Mouse (Mus musculus): ENCODE measurements around the gene Ffar4. TPM values are rescaled to one million over a fixed set of nuclear protein-coding genes. Genes with fewer than 3 reads are reported as not detected.

Ffar4 gene
- polyA plus RNA-seq, 1 experiment from 2014 or later, result 0.12 TPM

DNA sequence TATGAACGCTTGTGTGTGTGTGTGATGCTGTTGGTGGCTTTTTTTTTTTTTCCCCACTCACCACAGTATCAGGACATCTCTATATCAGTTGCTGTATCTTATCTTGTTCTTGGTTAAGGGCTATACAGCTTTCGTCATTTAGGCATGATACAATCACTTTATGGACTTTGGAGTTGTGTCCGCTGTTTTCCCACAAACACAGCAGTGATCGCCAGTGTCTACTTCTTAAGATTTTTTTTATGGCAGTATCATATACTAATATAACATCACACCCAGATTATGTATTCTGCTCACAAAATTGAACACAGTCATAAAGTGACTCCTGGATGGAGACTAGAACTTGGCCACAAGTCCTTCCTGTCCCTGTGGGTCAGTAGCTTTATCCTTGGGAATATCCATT lies 11.0 kb downstream of the Ffar4 start:
- no peak overlapping the region for H3K4me3 ChIP-seq (replicated peaks)
- WGBS, result 86% methylated on average over 4 of the region's 4 CpGs
- H3K9ac ChIP-seq, result no peak overlapping the region
- no peak overlapping the region for H3K27ac ChIP-seq (replicated peaks)
- no peaks in the 10 kb centered on the region for H3K4me1 ChIP-seq
- no peaks in the 10 kb centered on the region for H3K36me3 ChIP-seq
- no peak for ATAC-seq (ENCODE audit: insufficient number of reproducible peaks, low FRiP score, low TSS enrichment, low read depth)
- H3K4me2 ChIP-seq (replicated peaks), result no peak overlapping the region
- no peaks in the 10 kb centered on the region for H3K27me3 ChIP-seq
- no peaks in the 10 kb centered on the region for H3K9me3 ChIP-seq (replicated peaks)

GRCm38 (mm10) chr19:38109506-38110242 lies 12.8 kb downstream of the Ffar4 start:
- H3K4me2 ChIP-seq (replicated peaks), result no peak overlapping the region
- no peaks in the 10 kb centered on the region for H3K36me3 ChIP-seq
- no peak overlapping the region for H3K9ac ChIP-seq
- no peaks in the 10 kb centered on the region for H3K9me3 ChIP-seq (replicated peaks)
- no peaks in the 10 kb centered on the region for H3K27me3 ChIP-seq
- no peak overlapping the region for H3K4me3 ChIP-seq (replicated peaks)
- H3K27ac ChIP-seq (replicated peaks), result no peak overlapping the region
- no peak for ATAC-seq (ENCODE audit: insufficient number of reproducible peaks, low FRiP score, low TSS enrichment, low read depth)
- no peaks in the 10 kb centered on the region for H3K4me1 ChIP-seq
- WGBS, result 85% methylated on average over 15 of the region's 15 CpGs

GRCm38 (mm10) chr19:38111056-38111455 lies 14.2 kb downstream of the Ffar4 start:
- Histone ChIP-seq H3K4me2 (replicated peaks) (no peak overlapping the region), H3K4me1 (no peaks in the 10 kb centered on the region), H3K27me3 (no peaks in the 10 kb centered on the region), H3K9ac (no peak overlapping the region), H3K9me3 (replicated peaks) (no peaks in the 10 kb centered on the region), H3K36me3 (no peaks in the 10 kb centered on the region), H3K4me3 (replicated peaks) (no peak overlapping the region), H3K27ac (replicated peaks) (no peak overlapping the region)
- no peak for ATAC-seq (ENCODE audit: insufficient number of reproducible peaks, low FRiP score, low TSS enrichment, low read depth)
- WGBS, result 66% methylated on average over 8 of the region's 8 CpGs

- no peaks in the 10 kb centered on the region for H3K36me3 ChIP-seq
- no peaks in the 10 kb centered on the region for H3K4me1 ChIP-seq
- H3K9me3 ChIP-seq (replicated peaks), result no peaks in the 10 kb centered on the region
- H3K4me3 ChIP-seq (replicated peaks), result no peak overlapping the region
- WGBS, result 38% methylated on average over 4 of the region's 4 CpGs
- no peak for ATAC-seq (ENCODE audit: insufficient number of reproducible peaks, low FRiP score, low TSS enrichment, low read depth)
- no peak overlapping the region for H3K27ac ChIP-seq (replicated peaks)
- no peak overlapping the region for H3K9ac ChIP-seq
- no peaks in the 10 kb centered on the region for H3K27me3 ChIP-seq
- H3K4me2 ChIP-seq (replicated peaks), result no peak overlapping the region
These were observed 15.7 kb downstream of the Ffar4 start for GRCm38 (mm10) chr19:38112575-38112974.

GRCm38 (mm10) chr19:38114834-38115491 lies 18.1 kb downstream of the Ffar4 start:
- Histone ChIP-seq H3K4me2 (replicated peaks) (no peak overlapping the region), H3K9ac (no peak overlapping the region), H3K4me3 (replicated peaks) (no peak overlapping the region), H3K4me1 (no peaks in the 10 kb centered on the region), H3K9me3 (replicated peaks) (no peaks in the 10 kb centered on the region), H3K27ac (replicated peaks) (no peak overlapping the region), H3K27me3 (no peaks in the 10 kb centered on the region), H3K36me3 (no peaks in the 10 kb centered on the region)
- WGBS, result 87% methylated on average over 7 of the region's 7 CpGs
- ATAC-seq (ENCODE audit: insufficient number of reproducible peaks, low FRiP score, low TSS enrichment, low read depth), result no peak

GRCm38 (mm10) chr19:38120123-38120760 lies 23.4 kb downstream of the Ffar4 start:
- peaks cover 11% of the 10 kb centered on the region for H3K4me1 ChIP-seq
- no peak overlapping the region for H3K27ac ChIP-seq (replicated peaks)
- H3K36me3 ChIP-seq, result no peaks in the 10 kb centered on the region
- 83% methylated on average over 5 of the region's 5 CpGs for WGBS
- H3K9me3 ChIP-seq (replicated peaks), result no peaks in the 10 kb centered on the region
- H3K9ac ChIP-seq, result no peak overlapping the region
- H3K4me2 ChIP-seq (replicated peaks), result no peak overlapping the region
- ATAC-seq (ENCODE audit: insufficient number of reproducible peaks, low FRiP score, low TSS enrichment, low read depth), result no peak
- peaks cover 39% of the 10 kb centered on the region for H3K27me3 ChIP-seq
- no peak overlapping the region for H3K4me3 ChIP-seq (replicated peaks)

DNA sequence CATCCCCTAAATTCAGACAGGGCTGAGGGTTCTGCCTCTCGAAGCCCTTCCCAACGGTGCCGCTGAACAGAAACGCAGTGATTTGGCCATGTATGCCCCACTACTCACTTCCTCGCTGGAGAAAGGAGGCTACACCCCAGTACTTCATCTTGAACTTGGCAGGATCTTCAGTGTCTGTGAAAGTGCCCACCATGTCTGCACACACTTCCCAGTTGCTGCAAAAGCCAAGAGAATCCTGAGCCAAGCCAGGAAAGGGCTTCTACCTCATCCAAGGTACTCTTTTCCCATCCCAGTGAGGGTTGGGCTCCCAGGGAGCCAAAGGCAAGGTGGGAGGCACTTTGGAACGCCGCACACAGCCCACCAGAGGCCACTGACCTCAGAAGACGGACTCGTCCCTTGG lies 27.1 kb downstream of the Ffar4 start:
- Histone ChIP-seq H3K27ac (replicated peaks) (no peak overlapping the region), H3K9ac (no peak overlapping the region), H3K36me3 (no peaks in the 10 kb centered on the region), H3K27me3 (peaks cover 40% of the 10 kb centered on the region), H3K4me2 (replicated peaks) (peak overlapping the region; percentile 90), H3K9me3 (replicated peaks) (no peaks in the 10 kb centered on the region), H3K4me3 (replicated peaks) (peak overlapping the region; percentile 52), H3K4me1 (peaks cover 11% of the 10 kb centered on the region)
- WGBS, result 23% methylated on average over 9 of the region's 9 CpGs
- no peak for ATAC-seq (ENCODE audit: insufficient number of reproducible peaks, low FRiP score, low TSS enrichment, low read depth)

- H3K4me1 ChIP-seq, result peaks cover 11% of the 10 kb centered on the region
- H3K27me3 ChIP-seq, result peaks cover 40% of the 10 kb centered on the region
- H3K4me3 ChIP-seq (replicated peaks), result peak overlapping the region; percentile 52
- no peak overlapping the region for H3K27ac ChIP-seq (replicated peaks)
- ATAC-seq (ENCODE audit: insufficient number of reproducible peaks, low FRiP score, low TSS enrichment, low read depth), result peak; percentile 29; the same call in 1 of the 2 replicates
- H3K9me3 ChIP-seq (replicated peaks), result no peaks in the 10 kb centered on the region
- H3K9ac ChIP-seq, result peak overlapping the region; percentile 28; the same call in 1 of the 2 replicates
- H3K4me2 ChIP-seq (replicated peaks), result peak overlapping the region; percentile 90
- H3K36me3 ChIP-seq, result no peaks in the 10 kb centered on the region
- WGBS, result under 1% methylated on average over 59 of the region's 77 CpGs
These were observed 27.7 kb downstream of the Ffar4 start for GRCm38 (mm10) chr19:38124401-38125218.

DNA sequence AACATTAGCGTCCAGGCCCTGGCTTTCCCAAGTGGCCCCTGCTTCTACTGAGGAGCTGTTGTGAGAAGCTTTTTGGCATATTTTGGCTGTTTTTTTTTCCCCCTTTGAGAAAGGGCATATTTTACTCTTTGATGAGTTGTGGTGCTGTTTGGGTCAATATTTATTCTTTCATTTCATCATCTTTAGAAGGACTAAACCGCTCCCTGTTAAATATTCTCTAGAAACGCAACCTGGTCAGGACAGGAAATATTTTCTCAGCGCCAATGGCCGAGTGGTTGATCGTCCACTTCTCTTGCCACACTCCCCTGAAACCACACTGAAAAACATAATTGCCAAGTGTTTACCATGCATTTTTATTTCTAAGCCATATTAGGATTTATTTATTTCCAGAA lies 28.3 kb downstream of the Ffar4 start, which contains the start of gene Rbp4:
Gene Rbp4 (minus strand): TSS at position 63 of the 392 bp plus-strand sequence.
- H3K4me3 ChIP-seq (replicated peaks), result peak within 1 kb of the TSS; percentile 52
- no peaks in the 10 kb centered on the region for H3K9me3 ChIP-seq (replicated peaks)
- H3K9ac ChIP-seq, result peak within 1 kb of the TSS; percentile 28; the same call in 1 of the 2 replicates
- peaks cover 40% of the 10 kb centered on the region for H3K27me3 ChIP-seq
- peaks cover 11% of the 10 kb centered on the region for H3K4me1 ChIP-seq
- H3K4me2 ChIP-seq (replicated peaks), result peak within 1 kb of the TSS; percentile 90
- H3K36me3 ChIP-seq, result no peaks in the 10 kb centered on the region
- no peak within 1 kb of the TSS for H3K27ac ChIP-seq (replicated peaks)
- 65% methylated on average over 6 of the region's 6 CpGs for WGBS
- ATAC-seq (ENCODE audit: insufficient number of reproducible peaks, low FRiP score, low TSS enrichment, low read depth), result no peak

DNA sequence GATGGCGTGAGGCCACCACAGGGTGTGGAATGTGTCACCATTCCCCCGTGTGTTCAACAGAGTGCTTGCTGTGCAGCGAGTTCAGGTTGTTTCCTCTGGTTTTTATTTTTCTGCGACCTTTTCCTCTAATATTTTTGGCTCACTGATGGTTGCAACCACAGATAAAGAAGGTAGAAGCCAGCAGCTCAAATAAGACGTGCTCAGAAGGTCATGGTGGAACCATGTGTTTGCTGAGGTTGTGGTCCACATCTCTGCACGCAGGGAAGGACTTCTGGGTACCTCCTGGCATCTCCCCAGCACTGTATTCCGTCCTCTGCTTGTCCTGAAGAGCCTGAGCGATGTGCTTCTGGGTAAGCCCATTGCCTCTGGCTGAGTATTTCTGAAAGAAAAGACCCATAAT lies 29.8 kb downstream of the Ffar4 start:
- no peak overlapping the region for H3K27ac ChIP-seq (replicated peaks)
- H3K9ac ChIP-seq, result no peak overlapping the region
- no peak for ATAC-seq (ENCODE audit: insufficient number of reproducible peaks, low FRiP score, low TSS enrichment, low read depth)
- WGBS, result 66% methylated on average over 8 of the region's 8 CpGs
- peaks cover 34% of the 10 kb centered on the region for H3K27me3 ChIP-seq
- H3K4me2 ChIP-seq (replicated peaks), result no peak overlapping the region
- H3K36me3 ChIP-seq, result no peaks in the 10 kb centered on the region
- H3K4me1 ChIP-seq, result peaks cover 11% of the 10 kb centered on the region
- no peak overlapping the region for H3K4me3 ChIP-seq (replicated peaks)
- no peaks in the 10 kb centered on the region for H3K9me3 ChIP-seq (replicated peaks)

DNA sequence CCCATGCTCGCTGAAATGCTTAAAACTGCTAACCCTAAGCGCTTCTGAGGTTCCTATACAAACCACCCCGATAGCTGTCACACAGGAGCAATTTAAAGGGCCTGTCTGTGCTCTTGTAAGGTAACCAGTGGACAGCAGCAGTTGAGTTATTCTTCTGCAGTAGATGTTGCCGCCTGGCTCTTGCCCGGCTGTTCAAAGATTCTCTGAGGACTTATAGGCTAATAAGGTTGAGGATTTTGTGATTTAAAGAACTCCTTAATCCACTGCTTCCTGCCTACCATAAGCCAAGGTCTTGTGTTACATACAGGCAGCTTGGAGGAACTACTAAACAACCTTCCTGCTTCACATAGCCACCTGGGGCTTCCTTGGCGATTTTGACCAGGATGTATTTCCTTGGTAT lies 35.6 kb downstream of the Ffar4 start, which contains the start of gene Pde6c:
Gene Pde6c (plus strand): TSS at position 301 of the 400 bp plus-strand sequence.
- no peak within 1 kb of the TSS for H3K9ac ChIP-seq
- 70% methylated on average over 6 of the region's 6 CpGs for WGBS
- H3K4me3 ChIP-seq (replicated peaks), result no peak within 1 kb of the TSS
- H3K4me2 ChIP-seq (replicated peaks), result no peak within 1 kb of the TSS
- no peak within 1 kb of the TSS for H3K27ac ChIP-seq (replicated peaks)
- no peaks in the 10 kb centered on the region for H3K9me3 ChIP-seq (replicated peaks)
- H3K4me1 ChIP-seq, result no peaks in the 10 kb centered on the region
- no peak for ATAC-seq (ENCODE audit: insufficient number of reproducible peaks, low FRiP score, low TSS enrichment, low read depth)
- H3K36me3 ChIP-seq, result no peaks in the 10 kb centered on the region
- no peaks in the 10 kb centered on the region for H3K27me3 ChIP-seq
